Mouse (Mus musculus) stomach, embryonic 16.5 days (tissue): ENCODE measurements around the gene Rmi2. TPM values are rescaled to one million over a fixed set of nuclear protein-coding genes. Genes with fewer than 3 reads are reported as not detected.
"Not testable (repeated sequence)": the region's sequence is repeated elsewhere in the genome, so short reads cannot be mapped to it uniquely, and the experiment has no call there.

ENCODE experiments used
- ATAC-seq: fragments of 200-750 bp; cut with Nextera tagmentation; 2 replicates; pipeline ENCODE4 v1.8.0; 2017; ENCODE audit warnings: moderate number of reproducible peaks, moderate TSS enrichment; ENCODE audit not compliant: insufficient read depth, low FRiP score
- H3K27ac ChIP-seq: fragments of 300-500 bp; sonication (generic); 2 replicates; pipeline ENCODE4 v1.5.1; 2014; ENCODE audit warnings: low read length
- H3K27me3 ChIP-seq: fragments of 300-500 bp; sonication (generic); 2 replicates; pipeline ENCODE4 v1.6.1; 2014; ENCODE audit warnings: low read length, control low read depth, mixed read lengths; ENCODE audit not compliant: control insufficient read depth, insufficient read depth
- H3K36me3 ChIP-seq: fragments of 300-500 bp; sonication (generic); 2 replicates; pipeline ENCODE4 v1.6.1; 2014; ENCODE audit warnings: low read length; ENCODE audit not compliant: control insufficient read depth, insufficient read depth
- H3K4me1 ChIP-seq: fragments of 300-500 bp; sonication (generic); 2 replicates; pipeline ENCODE4 v1.6.1; 2014; ENCODE audit warnings: low read length, control low read depth, mixed read lengths; ENCODE audit not compliant: control insufficient read depth, insufficient read depth
- H3K4me2 ChIP-seq: fragments of 300-500 bp; sonication (generic); 2 replicates; pipeline ENCODE4 v1.6.1; 2014; ENCODE audit warnings: low read depth, low read length, mixed read lengths
- H3K4me3 ChIP-seq: fragments of 300-500 bp; sonication (generic); replicated peaks from 2 replicates; pipeline ENCODE4 v1.5.1; 2014; ENCODE audit warnings: mild to moderate bottlenecking, low read length
- H3K9ac ChIP-seq: fragments of 300-500 bp; sonication (generic); 2 replicates; pipeline ENCODE4 v1.6.1; 2014; ENCODE audit warnings: low read length
- H3K9me3 ChIP-seq: fragments of 300-500 bp; sonication (generic); replicated peaks from 2 replicates; pipeline ENCODE4 v1.6.1; 2016; ENCODE audit warnings: low read length, control low read depth; ENCODE audit not compliant: control insufficient read depth
- WGBS: fragments of 180-500 bp; shearing (Covaris S2); extraction: QIAGEN DNeasy Blood & Tissue Kit; methylation state at CpG from one replicate; pipeline ENCODE4 v1.1.7; 2014; 5-methylcytosine and 5-hydroxymethylcytosine counted together
- polyA plus RNA-seq: library from polyadenylated mRNA; unstranded; fragments of >200 nt; fragmentation: Nextera tagmentation; extraction: Ambion mirVana; gene quantifications from 2 replicates; pipeline ENCODE4 v1.2.1, GENCODE M21; 2015

The Rmi2 gene
- polyA plus RNA-seq, 1 experiment from 2014 or later, result 2.2 TPM

GRCm38 (mm10) chr16:10796034-10796433, 38.8 kb upstream of the Rmi2 start, which contains the start of gene Prm2:
TSS of gene Prm2 (minus strand) at chr16:10796134.
- Histone ChIP-seq H3K27me3 (peaks cover 9% of the 10 kb centered on the region; the same call in 1 of the 2 replicates), H3K9ac (no peak within 1 kb of the TSS), H3K9me3 (no peaks in the 10 kb centered on the region), H3K4me1 (no peaks in the 10 kb centered on the region), H3K27ac (no peak within 1 kb of the TSS), H3K4me2 (no peak within 1 kb of the TSS), H3K4me3 (no peak within 1 kb of the TSS), H3K36me3 (no peaks in the 10 kb centered on the region)
- 76% methylated on average over 6 of the region's 6 CpGs for WGBS
- no peak for ATAC-seq

GRCm38 (mm10) chr16:10802420-10802819, 32.4 kb upstream of the Rmi2 start:
- H3K9ac ChIP-seq, H3K4me3 ChIP-seq, H3K4me1 ChIP-seq, H3K9me3 ChIP-seq, H3K4me2 ChIP-seq, H3K36me3 ChIP-seq, H3K27ac ChIP-seq, H3K27me3 ChIP-seq: not testable (repeated sequence)
- ATAC-seq, result peak; percentile 87; the same call in 1 of the 2 replicates
- 58% methylated on average over 3 of the region's 3 CpGs for WGBS

GRCm38 (mm10) chr16:10805789-10806527, 28.9 kb upstream of the Rmi2 start, which contains the start of gene Prm1:
TSS of gene Prm1 (minus strand) at chr16:10805839.
- H3K9me3 ChIP-seq, result no peaks in the 10 kb centered on the region
- H3K27me3 ChIP-seq, result no peaks in the 10 kb centered on the region
- H3K4me3 ChIP-seq, result no peak within 1 kb of the TSS
- WGBS, result 77% methylated on average over 10 of the region's 10 CpGs
- no peaks in the 10 kb centered on the region for H3K4me1 ChIP-seq
- no peak within 1 kb of the TSS for H3K9ac ChIP-seq
- no peak within 1 kb of the TSS for H3K4me2 ChIP-seq
- no peaks in the 10 kb centered on the region for H3K36me3 ChIP-seq
- no peak within 1 kb of the TSS for H3K27ac ChIP-seq
- ATAC-seq, result no peak

- Histone ChIP-seq H3K4me2 (no peak overlapping the region), H3K4me3 (no peak overlapping the region), H3K9me3 (no peaks in the 10 kb centered on the region), H3K27ac (no peak overlapping the region), H3K9ac (no peak overlapping the region), H3K36me3 (no peaks in the 10 kb centered on the region), H3K4me1 (no peaks in the 10 kb centered on the region; the same call in 1 of the 2 replicates), H3K27me3 (no peaks in the 10 kb centered on the region)
- ATAC-seq, result no peak
- 90% methylated on average over 1 of the region's 1 CpGs for WGBS
Measured at GRCm38 (mm10) chr16:10810376-10810775, 24.5 kb upstream of the Rmi2 start.

DNA sequence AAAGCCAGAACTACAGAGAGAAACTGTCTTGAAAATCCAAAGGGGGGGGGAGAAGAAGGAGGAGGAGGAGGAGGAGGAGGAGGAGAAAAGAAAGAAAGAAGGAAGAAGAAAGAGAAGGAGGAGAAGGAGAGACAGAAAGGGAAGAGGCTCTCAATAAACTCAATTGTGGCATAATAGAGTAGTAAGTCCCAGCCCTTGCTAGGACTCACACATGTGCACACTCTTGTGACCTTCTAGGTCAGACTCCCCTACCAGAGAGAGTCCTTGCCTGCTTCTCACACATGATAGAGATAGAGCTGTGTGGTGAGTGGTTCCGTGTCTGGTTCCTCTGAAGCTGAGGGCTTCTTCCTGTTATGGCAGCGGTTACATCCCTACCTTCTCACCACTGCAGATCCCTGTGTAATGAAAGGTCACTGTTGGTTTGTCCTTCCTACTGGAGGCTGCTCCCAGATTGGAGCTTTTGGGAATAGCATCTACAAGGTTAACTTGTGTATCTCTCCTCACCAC, 21.9 kb upstream of the Rmi2 start, which contains the start of gene Gm11172:
Gene Gm11172 (plus strand): TSS at position 51 of the 507 bp plus-strand sequence.
- H3K4me1 ChIP-seq, result no peaks in the 10 kb centered on the region; the same call in 1 of the 2 replicates

DNA sequence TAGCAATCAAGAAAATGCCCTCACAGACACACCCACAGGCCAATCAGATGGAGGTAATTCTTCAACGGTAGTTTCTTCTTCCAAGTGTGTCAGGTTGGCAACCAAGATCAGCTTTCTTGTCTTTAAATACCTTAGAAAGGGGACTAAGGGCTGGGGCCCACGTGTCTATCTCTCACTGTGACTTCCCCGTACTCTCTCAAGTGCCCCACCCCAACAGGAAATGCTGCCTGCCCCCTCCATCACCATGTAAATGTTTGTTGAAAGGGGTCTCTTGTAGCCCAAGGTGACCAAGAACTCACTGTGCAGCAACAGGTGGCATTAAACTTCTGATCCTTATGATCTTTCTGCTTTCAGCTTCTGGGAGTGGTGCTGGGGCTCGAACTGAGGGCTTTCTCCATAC, 21.1 kb upstream of the Rmi2 start:
- WGBS, result 76% methylated on average over 4 of the region's 4 CpGs
- no peak overlapping the region for H3K4me2 ChIP-seq
- H3K9me3 ChIP-seq, result no peaks in the 10 kb centered on the region
- no peaks in the 10 kb centered on the region; the same call in 1 of the 2 replicates for H3K4me1 ChIP-seq
- no peaks in the 10 kb centered on the region for H3K36me3 ChIP-seq
- ATAC-seq, result no peak
- no peaks in the 10 kb centered on the region for H3K27me3 ChIP-seq
- H3K27ac ChIP-seq, result no peak overlapping the region
- H3K4me3 ChIP-seq, result no peak overlapping the region
- no peak overlapping the region for H3K9ac ChIP-seq

More for the DNA sequence above, 21.9 kb upstream of the Rmi2 start, which contains the start of gene Gm11172:
- Histone ChIP-seq H3K27me3 (no peaks in the 10 kb centered on the region), H3K4me3 (no peak within 1 kb of the TSS), H3K4me2 (no peak within 1 kb of the TSS), H3K27ac (no peak within 1 kb of the TSS), H3K36me3 (no peaks in the 10 kb centered on the region), H3K9ac (no peak within 1 kb of the TSS), H3K9me3 (no peaks in the 10 kb centered on the region)
- no peak for ATAC-seq
- WGBS, result 82% methylated on average over 2 of the region's 2 CpGs

DNA sequence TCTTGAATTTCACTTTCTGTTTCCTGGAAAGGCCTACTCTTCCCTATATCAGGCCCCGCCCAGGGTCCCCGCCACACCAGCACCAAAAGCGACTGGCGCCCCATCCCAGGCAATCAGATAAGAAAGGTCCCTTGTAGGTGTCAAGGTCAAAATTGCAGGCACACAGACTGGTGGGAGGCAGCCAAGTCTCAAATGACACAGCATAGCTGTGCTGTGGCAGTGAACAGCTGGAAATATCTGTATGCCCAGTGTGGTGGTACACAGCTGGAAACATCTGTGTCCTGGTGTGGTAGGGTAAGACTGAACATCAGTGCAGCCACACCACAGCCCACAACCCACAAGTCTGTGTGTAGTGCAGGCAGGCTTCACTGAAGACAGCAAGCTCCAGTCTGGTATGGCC, 20.0 kb upstream of the Rmi2 start:
- Histone ChIP-seq H3K4me1 (no peaks in the 10 kb centered on the region; the same call in 1 of the 2 replicates), H3K36me3 (no peaks in the 10 kb centered on the region), H3K4me2 (no peak overlapping the region), H3K9ac (no peak overlapping the region), H3K27me3 (no peaks in the 10 kb centered on the region), H3K9me3 (no peaks in the 10 kb centered on the region), H3K27ac (no peak overlapping the region), H3K4me3 (no peak overlapping the region)
- WGBS, result 53% methylated on average over 4 of the region's 4 CpGs
- ATAC-seq, result no peak

GRCm38 (mm10) chr16:10818579-10819135, 16.2 kb upstream of the Rmi2 start:
- Histone ChIP-seq H3K36me3 (no peaks in the 10 kb centered on the region), H3K27ac (no peak overlapping the region), H3K9me3 (no peaks in the 10 kb centered on the region), H3K4me3 (no peak overlapping the region), H3K4me1 (no peaks in the 10 kb centered on the region), H3K4me2 (no peak overlapping the region), H3K27me3 (no peaks in the 10 kb centered on the region), H3K9ac (no peak overlapping the region)
- ATAC-seq, result no peak
- WGBS, result 75% methylated on average over 4 of the region's 4 CpGs

- 66% methylated on average over 3 of the region's 3 CpGs for WGBS
- no peak overlapping the region for H3K27ac ChIP-seq
- H3K36me3 ChIP-seq, result no peaks in the 10 kb centered on the region
- no peak overlapping the region for H3K4me2 ChIP-seq
- H3K4me1 ChIP-seq, result no peaks in the 10 kb centered on the region
- H3K27me3 ChIP-seq, result no peaks in the 10 kb centered on the region
- no peak for ATAC-seq
- no peak overlapping the region; the same call in 1 of the 2 replicates for H3K9ac ChIP-seq
- no peaks in the 10 kb centered on the region for H3K9me3 ChIP-seq
- H3K4me3 ChIP-seq, result no peak overlapping the region
Measured at GRCm38 (mm10) chr16:10819966-10820365, 14.9 kb upstream of the Rmi2 start.
